Mouse (Mus musculus) layer of hippocampus, adult 2 months (tissue): ENCODE results near the gene Lmtk2. TPM values are rescaled to one million over a fixed set of nuclear protein-coding genes. Genes with fewer than 3 reads are reported as not detected.

Source experiments
- DNase-seq, 2 experiments: peaks; one replicate each; pipeline ENCODE4 v3.0.0; 2022; ENCODE audit warnings: low spot score in 2 of 2
- H3K27ac ChIP-seq: fragments of 200-600 bp; 2 replicates; pipeline ENCODE4 v1.8.1; 2022
- H3K4me3 ChIP-seq: fragments of 200-600 bp; 2 replicates; pipeline ENCODE4 v1.8.1; 2022; ENCODE audit warnings: mild to moderate bottlenecking
- CTCF ChIP-seq: fragments of 200-600 bp; conservative IDR thresholded peaks from 2 replicates; pipeline ENCODE4 v1.8.1; 2022; ENCODE audit warnings: antibody characterized with exemption, mild to moderate bottlenecking, moderate library complexity
- total RNA-seq, 2 experiments: library from RNA; stranded (reverse); gene quantifications; 2 replicates each; pipeline ENCODE4 v1.2.3; 2021

Gene Lmtk2
- total RNA-seq, 2 experiments from 2014 or later = 87.7 to 91.1 TPM

DNA sequence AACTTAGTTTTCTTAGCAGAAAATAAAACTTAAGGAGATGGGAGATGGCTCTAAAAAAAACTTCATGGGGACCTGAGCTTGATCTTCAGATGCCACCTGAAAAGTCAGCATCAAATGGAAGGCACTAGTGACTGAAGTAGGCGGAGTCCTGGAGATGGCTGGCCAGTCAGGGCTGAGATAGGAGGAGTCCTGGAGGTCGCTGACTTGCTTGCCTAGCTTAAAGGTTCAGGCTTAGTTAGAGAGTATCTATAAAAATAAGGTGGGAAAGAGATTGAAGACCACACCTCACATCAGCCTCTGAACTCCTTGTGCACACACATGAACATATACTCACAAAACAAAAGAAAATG, 15.4 kb downstream of the Lmtk2 start:
- peak overlapping the region; percentile 57; the same call in 1 of the 2 replicates for H3K27ac ChIP-seq
- no peak for TF ChIP-seq CTCF
- H3K4me3 ChIP-seq = no peak overlapping the region
- DNase-seq = no peak

DNA sequence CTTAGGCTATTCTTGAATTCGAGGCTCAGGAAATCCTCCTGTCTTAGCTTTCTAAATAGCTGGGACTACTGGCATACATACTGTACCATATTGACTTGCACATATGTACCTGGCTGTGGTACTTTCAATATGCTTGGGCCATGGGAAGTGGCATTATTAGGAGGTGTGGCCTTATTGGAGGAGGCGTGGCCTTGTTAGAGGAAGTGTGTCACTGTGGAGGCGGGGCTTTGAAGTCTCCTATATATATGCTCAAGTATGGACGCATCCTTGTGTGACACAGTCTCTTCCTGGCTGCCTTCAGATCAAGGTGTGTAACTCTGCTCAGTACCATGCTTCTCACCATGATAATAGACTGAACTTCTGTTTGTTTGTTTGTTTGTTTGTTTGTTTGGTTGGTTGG, 18.0 kb downstream of the Lmtk2 start:
- H3K27ac ChIP-seq = no peak overlapping the region
- no peak overlapping the region for H3K4me3 ChIP-seq
- no peak for DNase-seq
- no peak for TF ChIP-seq CTCF

DNA sequence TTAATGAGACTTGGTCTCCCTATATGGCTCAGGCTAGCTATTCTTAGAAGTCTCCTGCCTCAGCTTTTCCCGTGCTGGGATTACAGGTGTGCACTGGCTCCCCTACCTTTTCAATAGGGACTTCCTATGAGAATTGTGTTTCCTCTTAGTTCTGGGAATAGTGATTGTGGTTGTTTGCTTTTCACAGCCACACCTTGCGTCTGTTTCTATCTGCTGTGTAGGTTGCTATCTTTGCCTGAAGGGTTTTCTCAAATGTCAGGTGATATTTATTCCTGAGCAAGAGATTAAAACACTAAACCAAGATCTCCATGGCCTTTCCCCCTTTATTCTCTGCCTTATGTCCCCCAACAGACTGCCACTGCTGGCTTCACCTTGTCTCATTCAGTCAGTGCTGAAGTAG, 19.1 kb downstream of the Lmtk2 start:
- Histone ChIP-seq H3K27ac (no peak overlapping the region), H3K4me3 (no peak overlapping the region)
- no peak for DNase-seq
- TF ChIP-seq CTCF = no peak

DNA sequence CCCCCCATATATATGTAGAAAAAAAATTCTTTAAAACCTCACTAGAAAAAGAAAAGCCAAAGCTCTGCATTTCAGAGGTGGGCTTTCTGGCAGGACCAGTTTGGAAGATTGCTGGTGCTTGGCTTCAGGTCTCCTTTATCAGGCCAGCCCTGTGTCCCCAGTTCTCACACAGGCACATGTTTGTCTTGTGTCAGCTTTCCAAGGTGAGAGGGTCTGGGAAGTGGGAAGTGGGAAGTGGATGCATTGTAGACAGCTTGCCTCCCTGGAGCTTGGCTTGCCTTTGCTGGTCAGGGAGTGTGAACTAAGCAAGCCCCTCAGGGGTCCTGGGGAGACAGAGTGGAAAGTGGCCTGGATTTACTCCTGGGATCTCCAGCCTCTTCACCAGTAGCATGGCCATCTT, 21.3 kb downstream of the Lmtk2 start:
- H3K27ac ChIP-seq = no peak overlapping the region
- TF ChIP-seq CTCF = no peak
- H3K4me3 ChIP-seq = no peak overlapping the region
- DNase-seq = no peak

DNA sequence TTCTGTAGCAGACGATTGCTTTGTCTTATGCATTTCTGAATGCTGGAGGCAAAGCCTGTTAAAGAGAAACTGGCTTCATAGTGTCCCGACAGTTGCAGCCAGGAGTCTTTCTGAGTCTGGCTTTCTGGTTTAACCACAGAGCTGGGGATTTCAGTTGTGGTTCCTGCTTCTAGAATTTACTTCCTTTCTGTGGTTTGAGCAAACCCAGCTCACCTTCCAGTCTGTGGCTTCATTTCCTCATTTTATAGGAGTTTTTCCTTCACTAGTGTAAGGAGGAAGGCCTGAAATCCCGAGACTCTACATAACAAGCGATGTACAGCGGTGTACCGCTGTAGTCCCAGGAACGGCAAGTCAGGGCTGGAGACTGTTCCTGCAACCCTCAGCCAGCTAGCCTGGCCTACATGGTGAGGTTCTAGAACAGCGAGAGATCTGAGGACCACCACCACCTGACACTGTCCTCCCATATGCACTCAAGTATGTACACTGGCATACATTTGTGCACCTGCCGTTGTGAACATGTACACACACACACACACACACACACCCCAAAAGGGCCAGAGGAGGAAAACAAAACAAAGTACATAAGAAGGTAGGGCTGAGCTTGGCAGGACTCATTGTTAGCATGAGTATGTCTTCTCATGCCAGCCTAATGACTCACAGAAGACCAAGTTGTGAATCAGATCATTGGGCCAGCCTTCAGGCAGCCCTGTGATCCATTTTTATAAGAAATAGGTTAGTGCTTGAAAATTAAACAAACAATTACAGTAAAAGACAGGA, 25.9 kb downstream of the Lmtk2 start:
- no peak overlapping the region for H3K4me3 ChIP-seq
- no peak overlapping the region for H3K27ac ChIP-seq
- no peak for DNase-seq
- TF ChIP-seq CTCF = no peak

DNA sequence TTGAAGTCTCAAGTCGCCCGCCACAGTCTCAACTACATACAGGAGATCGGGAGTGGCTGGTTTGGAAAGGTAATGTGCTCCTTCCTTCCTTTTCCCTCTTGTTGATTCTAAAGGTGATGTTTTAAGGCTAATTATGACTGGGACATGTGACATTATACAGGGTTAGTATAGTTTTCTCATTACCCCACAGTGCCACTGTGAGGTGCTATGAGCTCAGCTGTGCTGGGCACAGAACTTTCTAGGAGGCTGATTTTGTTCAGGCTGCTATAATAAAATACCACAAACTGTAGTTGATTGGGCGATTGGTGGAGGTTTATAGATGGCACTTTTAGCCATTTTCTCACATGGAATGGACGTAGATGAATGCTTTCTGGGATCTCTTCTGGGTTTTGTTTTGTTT, 43.3 kb downstream of the Lmtk2 start:
- no peak for DNase-seq
- H3K27ac ChIP-seq = no peak overlapping the region
- no peak overlapping the region for H3K4me3 ChIP-seq
- peak; percentile 52 for TF ChIP-seq CTCF

DNA sequence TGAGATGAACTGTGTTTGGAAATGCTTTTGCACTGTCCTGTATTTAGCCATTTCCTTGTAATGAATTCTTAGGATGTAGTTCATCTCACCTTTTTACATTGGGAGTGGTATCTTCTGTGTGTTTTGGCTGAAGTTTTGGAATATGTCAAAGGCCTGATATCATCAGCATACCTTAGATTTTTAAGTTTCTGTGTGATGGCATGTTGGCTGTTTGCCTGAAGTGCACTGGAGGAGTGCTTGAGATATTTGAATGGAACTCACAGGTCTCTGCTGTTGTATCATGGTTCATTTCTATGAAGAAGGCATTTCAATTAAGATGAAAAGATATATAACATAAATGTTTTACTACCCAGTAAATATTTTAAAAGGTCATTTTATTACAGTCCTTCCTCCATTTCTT, 46.7 kb downstream of the Lmtk2 start:
- no peak overlapping the region for H3K27ac ChIP-seq
- DNase-seq = no peak
- no peak for TF ChIP-seq CTCF
- no peak overlapping the region for H3K4me3 ChIP-seq

DNA sequence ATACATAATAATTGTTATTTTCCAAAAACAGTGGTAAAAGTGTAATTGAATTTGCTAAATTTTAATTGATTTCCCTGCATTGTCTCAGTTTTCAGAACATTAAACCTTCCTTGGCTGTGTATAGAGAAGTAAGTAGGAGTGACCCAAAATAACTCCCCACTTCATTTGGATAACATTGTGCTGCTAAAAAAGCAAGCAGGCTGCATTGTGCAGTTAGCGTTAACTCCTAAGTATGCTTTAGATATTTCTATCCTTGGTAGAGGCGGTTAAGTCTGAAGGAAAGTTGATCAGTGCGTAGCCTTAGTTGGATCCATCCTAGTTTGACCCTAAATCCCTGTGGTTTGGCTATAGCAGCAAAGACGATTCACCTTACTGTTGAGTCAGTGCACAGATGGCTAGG, 49.3 kb downstream of the Lmtk2 start:
- no peak for TF ChIP-seq CTCF
- no peak overlapping the region for H3K4me3 ChIP-seq
- no peak for DNase-seq
- H3K27ac ChIP-seq = no peak overlapping the region

DNA sequence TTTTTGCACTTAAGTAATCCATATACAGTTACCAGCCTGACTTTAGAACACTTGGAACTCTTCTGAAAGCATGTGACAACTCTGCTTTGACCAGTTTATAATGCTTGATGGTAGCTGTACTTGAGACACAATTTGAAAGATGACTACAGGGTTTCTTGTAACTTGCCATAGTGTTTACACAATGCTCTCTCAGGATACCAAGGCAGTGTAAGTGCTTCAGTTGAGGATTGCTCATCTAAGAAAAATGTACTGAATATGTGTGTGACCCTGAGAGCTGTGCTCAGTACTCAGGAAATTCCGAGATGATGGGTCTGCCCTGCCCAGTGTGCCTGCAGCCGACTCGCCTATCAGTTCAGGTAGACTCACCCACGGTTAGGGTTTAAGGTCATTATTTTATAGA, 51.0 kb downstream of the Lmtk2 start:
- Histone ChIP-seq H3K4me3 (no peak overlapping the region), H3K27ac (no peak overlapping the region)
- no peak for TF ChIP-seq CTCF
- DNase-seq = no peak

DNA sequence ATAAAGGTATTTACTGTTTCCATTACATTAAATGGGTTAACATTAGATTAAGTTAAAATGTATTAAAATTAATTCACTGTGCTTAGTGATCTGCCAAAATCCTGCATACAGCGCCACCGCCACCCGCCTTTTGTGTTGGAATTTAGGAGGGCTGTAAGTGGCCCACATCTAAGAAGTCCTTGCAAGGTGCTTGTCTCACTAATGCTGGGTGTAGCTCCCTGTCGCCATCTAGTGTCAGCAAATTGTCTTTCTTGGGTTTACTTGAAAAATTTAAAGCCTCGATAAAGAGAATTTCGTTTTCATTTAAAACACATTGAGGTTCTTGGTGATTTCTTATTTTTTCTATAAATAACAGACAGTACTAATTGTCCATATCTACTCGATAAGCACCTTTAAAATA, 54.3 kb downstream of the Lmtk2 start:
- Histone ChIP-seq H3K4me3 (no peak overlapping the region), H3K27ac (no peak overlapping the region)
- DNase-seq = peak; percentile 72 to 78
- TF ChIP-seq CTCF = peak; percentile 96

DNA sequence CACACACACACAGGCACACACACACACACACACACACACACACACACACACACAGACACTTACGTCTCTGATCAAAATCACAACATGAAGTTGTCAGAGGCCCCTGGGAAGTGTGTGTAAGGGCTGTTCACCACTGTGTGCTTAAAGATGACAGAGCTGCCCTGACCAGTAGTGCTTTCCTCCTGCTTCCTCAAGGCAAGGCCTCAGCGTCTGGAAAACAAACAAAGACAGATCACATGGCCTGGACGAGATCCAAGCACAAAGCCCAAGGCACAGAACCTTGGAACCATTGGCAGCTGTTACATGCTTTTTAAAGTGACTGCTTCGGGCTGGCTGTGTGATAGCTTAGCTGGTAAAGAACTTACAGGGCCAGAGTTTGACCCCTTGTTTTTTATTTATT, 58.4 kb downstream of the Lmtk2 start:
- Histone ChIP-seq H3K4me3 (no peak overlapping the region), H3K27ac (0 out of 2 replicates have a peak overlapping the region, but pooled peaks have one; percentile 3)
- TF ChIP-seq CTCF = no peak
- peak; percentile 27 to 43 for DNase-seq

DNA sequence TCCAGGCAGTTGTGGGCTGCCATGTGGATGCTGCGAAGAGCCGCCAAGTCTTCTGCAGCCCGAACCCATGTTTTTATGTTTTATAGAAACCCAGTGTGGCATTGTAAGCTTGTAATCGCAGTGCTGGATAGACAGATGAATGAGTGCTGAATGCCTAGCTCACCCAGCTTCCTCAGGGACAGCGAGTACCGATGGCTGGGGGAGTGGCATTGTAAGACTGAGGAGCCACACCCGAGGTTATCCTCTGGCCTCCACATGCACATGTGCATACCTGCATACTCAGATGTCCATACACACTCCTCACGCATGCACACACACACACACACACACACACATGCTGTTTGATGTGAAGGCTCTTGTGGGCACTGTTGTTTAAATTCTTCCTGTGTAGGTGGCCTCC, 58.9 kb downstream of the Lmtk2 start:
- Histone ChIP-seq H3K4me3 (no peak overlapping the region), H3K27ac (0 out of 2 replicates have a peak overlapping the region, but pooled peaks have one; percentile 3)
- DNase-seq = no peak
- no peak for TF ChIP-seq CTCF

DNA sequence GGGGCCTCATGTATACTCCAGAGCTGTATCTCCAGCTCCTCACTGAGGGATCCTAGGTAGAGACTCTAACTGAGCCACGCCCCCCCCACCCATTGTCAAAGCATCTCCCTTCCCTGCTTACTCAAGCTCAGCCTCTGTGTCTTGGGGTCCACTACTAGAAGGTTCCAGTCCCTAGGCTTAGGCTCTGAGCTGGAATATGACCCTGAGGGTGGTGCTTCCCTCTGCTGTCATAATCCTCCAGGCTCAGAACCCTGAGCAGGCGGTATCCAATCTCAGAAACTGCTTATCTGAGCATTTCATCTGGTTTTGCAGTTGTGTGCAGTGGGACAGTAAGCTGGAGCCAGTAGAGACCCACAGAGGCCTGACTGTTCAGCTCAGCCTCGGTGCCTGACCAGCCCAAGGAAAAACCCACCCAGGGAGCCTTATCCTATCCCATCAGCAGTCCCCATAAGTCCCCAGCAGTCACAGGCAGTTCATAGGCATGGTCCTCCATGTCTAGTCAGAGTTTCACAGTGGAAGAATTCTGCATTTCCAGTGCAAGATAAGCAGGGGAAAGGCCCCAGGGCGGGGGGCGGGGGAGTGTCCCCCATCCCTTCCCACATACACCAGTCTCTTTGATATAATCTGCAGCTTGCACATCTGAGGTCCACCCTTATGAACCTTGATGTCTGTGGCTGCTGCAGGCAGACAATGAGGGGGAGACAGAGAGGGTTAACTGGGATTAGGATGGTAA, 62.0 kb downstream of the Lmtk2 start:
- Histone ChIP-seq H3K27ac (no peak overlapping the region), H3K4me3 (no peak overlapping the region)
- no peak for TF ChIP-seq CTCF
- no peak for DNase-seq
